Mouse (Mus musculus): Measurements from ENCODE around the gene Rab11fip3.

Rab11fip3 gene

GRCm38 (mm10) chr17:26031583-26031982, 37.8 kb downstream of the Rab11fip3 start:
- DNase-seq = peak; percentile 7

DNA sequence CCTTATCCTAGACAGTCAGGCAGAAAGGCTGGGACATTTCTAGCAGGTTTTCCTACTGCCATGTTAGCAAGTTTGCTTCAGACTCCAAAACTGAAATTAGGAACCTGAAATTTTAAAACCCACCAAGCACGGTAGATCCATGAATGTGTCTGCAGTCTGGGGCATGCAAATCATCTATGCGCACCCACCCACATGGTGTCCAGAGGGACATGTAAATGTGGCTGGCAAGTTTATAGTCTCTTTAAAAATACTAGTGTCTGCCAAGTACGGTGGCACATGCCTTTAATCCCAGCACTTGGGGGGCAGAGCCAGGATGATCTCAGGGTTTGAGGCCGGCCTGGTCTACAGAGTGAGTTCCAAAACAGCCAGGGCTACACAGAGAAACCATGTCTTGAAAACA, 41.1 kb downstream of the Rab11fip3 start:
- DNase-seq = no peak

- no peak for DNase-seq
Measured at GRCm38 (mm10) chr17:26024674-26025073, 44.7 kb downstream of the Rab11fip3 start.

- DNase-seq = no peak
Measured at GRCm38 (mm10) chr17:26023966-26024365, 45.4 kb downstream of the Rab11fip3 start.

DNA sequence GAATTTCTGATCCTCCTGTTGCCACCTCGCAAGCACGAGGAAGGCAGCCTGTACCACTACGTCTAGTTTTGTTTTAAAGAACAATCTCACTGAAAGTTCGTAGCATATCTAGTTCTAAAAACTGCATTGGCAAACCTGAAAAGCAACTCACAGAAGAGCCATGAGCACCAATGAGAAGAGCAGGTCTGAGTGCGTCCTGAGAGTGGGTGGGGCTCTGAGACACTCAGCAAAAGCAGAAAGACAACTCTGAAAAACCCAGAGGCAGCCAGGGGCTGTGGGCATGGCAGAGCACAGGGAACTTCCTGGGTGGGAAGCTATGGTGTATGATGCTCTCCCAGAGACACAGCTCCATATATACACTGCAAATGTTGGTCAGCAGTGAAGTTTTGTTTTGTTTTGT, 46.2 kb downstream of the Rab11fip3 start:
- DNase-seq = no peak

DNA sequence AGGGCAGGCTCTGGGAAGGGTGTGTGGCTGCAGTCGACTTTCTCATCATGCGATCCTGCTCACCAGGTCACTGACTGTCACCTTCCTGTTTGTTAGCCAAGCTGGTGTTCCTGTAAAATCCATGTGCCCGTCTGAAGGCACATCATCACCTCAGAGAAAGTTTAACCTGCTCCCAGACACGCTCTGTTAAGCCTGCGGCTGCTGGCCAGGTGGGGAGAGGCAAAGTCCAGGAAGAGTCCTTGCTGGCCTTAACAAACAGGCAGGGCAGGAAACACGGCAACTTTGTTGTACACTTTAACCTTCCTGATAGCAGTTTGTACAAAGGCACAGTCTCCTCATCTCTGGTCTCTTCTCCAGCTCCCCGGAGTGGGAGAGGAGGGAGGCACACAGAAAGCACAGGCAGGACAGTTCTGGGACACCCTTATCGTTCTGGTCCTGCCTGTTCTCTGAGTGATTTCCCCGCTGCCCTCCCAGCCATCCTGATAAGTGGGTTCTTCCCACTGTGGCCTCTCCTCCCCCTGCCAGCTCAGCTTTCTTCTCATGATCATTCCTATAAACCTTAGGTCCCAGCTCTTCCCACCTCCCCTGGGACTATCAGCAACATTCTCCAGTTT, 47.5 kb downstream of the Rab11fip3 start:
- no peak for DNase-seq

DNA sequence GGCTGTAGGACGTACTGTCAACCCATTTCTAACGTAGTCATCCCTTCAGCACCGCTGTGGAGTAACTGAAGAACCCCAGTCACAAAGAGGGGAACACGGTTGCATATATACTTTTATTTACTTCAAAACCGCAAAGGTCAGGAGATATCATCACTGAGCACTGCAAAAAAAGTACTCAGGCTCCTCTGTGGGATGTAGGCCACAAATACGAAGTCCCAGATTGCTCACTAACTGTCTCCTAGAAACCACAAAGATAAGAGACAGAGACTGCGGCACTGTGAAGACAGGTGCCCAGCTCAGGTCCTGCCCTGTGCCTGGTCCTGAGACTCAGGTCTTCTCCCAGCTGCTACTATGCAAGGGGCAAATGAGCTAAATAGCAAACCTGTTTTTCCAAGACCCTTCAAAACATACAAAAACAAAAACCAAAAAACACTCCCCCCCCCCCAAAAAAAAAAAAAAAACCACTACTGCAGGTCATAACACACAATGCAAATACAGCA, 48.5 kb downstream of the Rab11fip3 start:
- no peak for DNase-seq

DNA sequence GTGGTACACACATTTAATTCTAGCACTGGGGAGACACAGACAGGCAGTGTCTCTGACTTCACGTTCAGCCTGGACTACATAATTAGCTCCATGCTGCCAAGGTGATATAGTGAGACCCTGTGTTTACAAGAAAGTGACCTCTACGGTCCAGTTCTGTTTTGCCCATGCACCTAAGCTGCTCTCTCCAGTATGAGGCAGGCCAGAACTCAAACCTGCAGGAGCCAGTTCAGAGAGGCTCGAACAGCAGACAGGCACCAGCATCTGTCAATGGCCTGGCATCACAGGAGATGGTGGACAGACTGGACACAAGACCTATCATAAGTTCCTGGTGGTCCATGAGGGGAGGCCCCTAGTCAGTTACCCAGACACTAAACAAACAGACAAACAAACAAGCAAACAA, 51.0 kb downstream of the Rab11fip3 start:
- DNase-seq = no peak

- no peak for DNase-seq
Measured at GRCm38 (mm10) chr17:26017949-26018348, 51.4 kb downstream of the Rab11fip3 start.

DNA sequence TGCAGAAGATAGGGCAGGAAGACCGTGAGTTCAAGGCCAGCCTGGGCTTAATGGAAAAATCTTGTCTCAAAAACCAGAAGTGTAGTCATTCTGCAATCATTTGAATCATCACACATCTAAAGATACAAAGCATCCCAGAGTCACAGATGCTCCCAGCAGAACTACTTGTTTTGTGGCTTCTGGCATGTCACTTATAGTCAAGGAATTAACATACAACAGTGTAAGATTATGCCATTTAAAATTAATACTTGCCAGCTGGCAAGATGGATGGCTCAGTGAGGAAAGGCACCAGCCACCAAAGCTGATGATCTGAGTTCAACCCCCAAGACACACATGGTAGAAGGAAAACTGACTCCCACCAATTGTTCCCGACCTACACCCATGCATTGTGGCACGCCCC, 52.3 kb downstream of the Rab11fip3 start:
- DNase-seq = no peak

GRCm38 (mm10) chr17:26013711-26014110, 55.6 kb downstream of the Rab11fip3 start:
- no peak for DNase-seq

GRCm38 (mm10) chr17:26011841-26012460, 57.4 kb downstream of the Rab11fip3 start:
- DNase-seq = peak; percentile 79

GRCm38 (mm10) chr17:26009540-26009939, 59.8 kb downstream of the Rab11fip3 start:
- DNase-seq = peak; percentile 86

- no peak for DNase-seq
Measured at GRCm38 (mm10) chr17:26008787-26009186, 60.6 kb downstream of the Rab11fip3 start.

GRCm38 (mm10) chr17:26008331-26008730, 61.0 kb downstream of the Rab11fip3 start:
- DNase-seq = no peak

DNA sequence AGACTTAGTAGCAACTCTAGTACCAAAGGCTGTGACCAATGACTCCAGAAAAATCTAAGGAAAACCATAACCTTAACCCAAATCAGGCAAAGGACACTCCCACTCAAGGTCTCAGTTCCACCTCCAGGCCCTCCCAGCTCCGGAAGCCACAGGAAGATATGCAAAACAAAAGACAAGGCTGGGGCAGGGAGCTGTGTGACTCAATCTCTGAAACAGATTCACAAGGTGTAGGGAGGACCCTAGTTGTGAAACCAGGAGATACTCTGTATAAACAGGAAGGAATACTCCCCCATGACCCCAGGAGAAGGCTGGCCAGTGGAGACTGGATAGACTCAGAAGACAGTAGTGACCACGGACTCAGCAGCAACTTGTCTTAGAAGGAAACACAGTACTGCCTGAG, 61.7 kb downstream of the Rab11fip3 start:
- peak; percentile 1 for DNase-seq

GRCm38 (mm10) chr17:26005731-26006450, 63.5 kb downstream of the Rab11fip3 start:
- DNase-seq = no peak

DNA sequence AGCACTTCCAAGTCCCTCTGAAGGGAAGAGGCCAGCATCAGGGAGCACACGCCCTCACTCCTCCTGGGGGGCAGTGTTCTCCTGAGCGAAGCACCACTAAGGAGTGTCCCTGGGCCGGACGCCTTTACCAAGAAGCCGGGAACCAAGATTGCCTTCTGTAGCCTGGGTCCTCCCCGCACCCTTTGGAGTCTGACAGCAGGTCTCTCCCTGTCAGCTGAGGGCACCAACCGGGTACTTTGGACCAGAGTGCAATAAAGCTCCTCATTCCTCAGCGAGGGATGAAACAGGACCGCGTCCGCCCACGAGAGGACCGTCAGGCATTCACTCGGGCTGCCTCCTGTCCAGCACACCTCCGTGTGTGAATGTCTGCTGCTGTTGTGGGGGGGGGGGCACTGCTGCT, 64.6 kb downstream of the Rab11fip3 start:
- no peak for DNase-seq

- no peak for DNase-seq
Measured at GRCm38 (mm10) chr17:26003864-26004263, 65.5 kb downstream of the Rab11fip3 start.

DNA sequence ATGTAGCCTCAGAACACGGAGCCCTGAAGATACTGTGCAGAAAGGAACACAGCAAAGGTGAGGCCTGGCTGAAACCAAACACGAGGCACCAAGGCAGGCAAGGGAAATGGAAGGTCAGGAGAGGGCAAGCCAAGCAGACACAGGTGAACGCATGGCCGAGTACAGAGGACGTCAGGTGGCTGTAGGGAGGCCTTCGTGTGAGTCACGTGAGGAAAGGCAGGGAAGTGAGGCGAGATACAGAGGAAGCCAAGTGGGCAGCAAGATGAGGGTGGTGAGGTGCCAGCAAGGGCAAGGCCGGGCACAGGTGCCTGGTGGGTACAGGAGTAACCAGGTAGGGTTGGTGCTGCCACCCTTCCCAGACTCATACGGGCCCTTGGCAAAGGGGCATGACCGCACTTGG, 70.9 kb downstream of the Rab11fip3 start:
- DNase-seq = no peak

DNA sequence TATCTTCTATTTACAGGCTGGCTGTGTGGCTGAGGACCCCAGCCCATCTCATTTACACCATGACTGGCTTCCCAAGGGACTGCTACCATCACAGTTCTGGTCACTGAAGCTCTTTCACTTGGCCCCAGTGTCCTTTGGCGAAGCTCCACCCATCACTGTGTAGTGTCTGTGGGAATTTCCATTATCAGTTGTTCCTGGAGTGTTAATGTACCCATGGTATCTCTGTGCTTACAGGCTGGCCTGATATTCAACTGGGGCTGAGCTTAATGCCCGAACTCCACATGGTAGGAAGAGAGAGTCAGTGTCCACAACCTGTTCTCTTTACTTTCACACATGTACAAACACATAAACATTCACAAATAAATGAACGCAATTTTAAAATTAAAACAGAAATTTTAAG, 75.9 kb downstream of the Rab11fip3 start:
- DNase-seq = no peak

DNA sequence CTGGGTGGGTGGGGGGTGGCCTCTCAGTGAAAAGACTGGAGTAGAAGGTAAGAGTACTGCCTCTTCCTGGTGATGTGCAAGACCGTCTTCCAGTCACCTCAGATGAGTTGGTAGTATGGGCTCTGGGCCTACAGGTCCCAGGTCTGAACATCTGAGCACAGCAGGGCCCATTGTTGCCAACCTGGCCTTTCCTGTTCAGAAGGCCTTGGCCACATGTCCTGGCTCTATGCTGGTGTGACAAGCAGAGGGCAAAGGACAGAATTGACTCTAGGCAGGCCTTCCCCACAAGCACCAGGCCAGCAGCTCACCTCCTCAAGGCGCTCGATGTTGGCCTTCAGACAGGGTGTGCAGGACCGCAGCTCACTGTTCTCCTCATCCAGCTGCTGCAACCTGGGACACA, 77.1 kb downstream of the Rab11fip3 start:
- DNase-seq = no peak

- DNase-seq = no peak
Measured at GRCm38 (mm10) chr17:25990331-25990730, 79.0 kb downstream of the Rab11fip3 start.

Measured in lung, postnatal 14 days (tissue).